Mouse (Mus musculus) kidney, adult 18-20 months (tissue): Measurements from ENCODE around the gene Cdpf1.

ENCODE experiments used
- DNase-seq: peaks from one replicate; pipeline ENCODE4 v3.0.0; 2021

Gene Cdpf1

DNA sequence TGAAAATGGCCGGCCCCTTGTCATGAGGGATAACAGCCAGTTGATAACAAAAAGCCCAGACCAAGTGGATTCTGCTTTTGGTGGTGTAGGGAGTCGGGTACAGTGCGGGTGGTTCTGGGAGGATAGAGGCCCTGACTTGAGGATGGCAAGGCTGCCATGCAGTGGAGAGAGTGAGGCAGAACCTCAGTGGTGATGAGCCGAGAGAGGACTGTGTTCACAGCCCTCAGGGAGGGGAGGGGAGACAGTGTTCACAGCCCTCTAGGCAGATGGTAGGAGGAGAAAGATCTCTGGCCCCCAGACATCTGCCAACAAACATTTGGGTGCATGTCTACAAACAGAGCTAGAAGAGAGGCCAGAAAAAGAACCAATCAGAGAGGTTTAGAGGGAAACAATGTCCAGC lies 48.7 kb downstream of the Cdpf1 start:
- DNase-seq: no peak

DNA sequence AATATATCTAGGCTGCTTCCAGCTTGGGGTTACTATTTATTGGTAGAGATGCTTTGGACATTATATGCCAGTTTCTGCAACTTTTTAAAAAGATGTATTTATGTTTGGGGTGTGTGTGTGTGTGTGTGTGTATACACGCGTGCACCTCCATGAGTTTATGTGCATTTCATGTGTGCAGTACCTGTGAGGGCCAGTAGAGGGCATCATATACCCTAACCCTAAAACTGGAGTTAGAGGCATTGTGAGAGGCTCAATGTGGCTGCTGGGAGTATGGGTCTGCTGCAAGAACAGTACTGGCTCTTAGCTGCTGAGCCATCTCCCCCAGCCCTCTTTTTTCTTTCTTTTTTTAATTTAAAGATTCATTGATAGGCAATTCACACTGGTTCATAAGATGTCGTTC lies 53.7 kb downstream of the Cdpf1 start:
- no peak for DNase-seq
